Mouse (Mus musculus) Muller cell, postnatal 12 days (primary cell): ENCODE results near the gene 4930505A04Rik.
"Not testable (repeated sequence)": the region's sequence is repeated elsewhere in the genome, so short reads cannot be mapped to it uniquely, and the experiment has no call there.

Experiments used
- DNase-seq: peaks from one replicate; pipeline ENCODE4 v3.0.0-alpha.2; 2015; ENCODE audit errors: inconsistent ontology term

4930505A04Rik gene

GRCm38 (mm10) chr11:30471751-30472593 is at the start of gene 4930505A04Rik:
TSS of gene 4930505A04Rik (minus strand) at chr11:30471827.
- peak; percentile 92 for DNase-seq

- no peak for DNase-seq
Observed at GRCm38 (mm10) chr11:30517133-30517532, 45.5 kb upstream of the 4930505A04Rik start.

- DNase-seq = no peak
Observed at GRCm38 (mm10) chr11:30508178-30508577, 36.6 kb upstream of the 4930505A04Rik start.

GRCm38 (mm10) chr11:30498738-30499355 is 27.2 kb upstream of the 4930505A04Rik start:
- no peak for DNase-seq

GRCm38 (mm10) chr11:30497151-30497550 is 25.5 kb upstream of the 4930505A04Rik start:
- DNase-seq = no peak

GRCm38 (mm10) chr11:30491515-30492260 is 20.1 kb upstream of the 4930505A04Rik start:
- no peak for DNase-seq

GRCm38 (mm10) chr11:30488183-30488582 is 16.6 kb upstream of the 4930505A04Rik start:
- DNase-seq = no peak

GRCm38 (mm10) chr11:30483286-30483685 is 11.7 kb upstream of the 4930505A04Rik start:
- no peak for DNase-seq

- no peak for DNase-seq
Observed at GRCm38 (mm10) chr11:30471187-30471586, 440 bp downstream of the 4930505A04Rik start.

- no peak for DNase-seq
Observed at GRCm38 (mm10) chr11:30454331-30454730, 17.3 kb downstream of the 4930505A04Rik start.

GRCm38 (mm10) chr11:30448126-30448525 is 23.5 kb downstream of the 4930505A04Rik start:
- DNase-seq = no peak

- no peak for DNase-seq
Observed at GRCm38 (mm10) chr11:30447561-30447960, 24.1 kb downstream of the 4930505A04Rik start.

GRCm38 (mm10) chr11:30444192-30444905 is 27.3 kb downstream of the 4930505A04Rik start:
- DNase-seq = not testable (repeated sequence)

- no peak for DNase-seq
Observed at GRCm38 (mm10) chr11:30443746-30444145, 27.9 kb downstream of the 4930505A04Rik start.

GRCm38 (mm10) chr11:30433256-30433950 is 38.2 kb downstream of the 4930505A04Rik start:
- DNase-seq = no peak

GRCm38 (mm10) chr11:30405581-30405980 is 66.0 kb downstream of the 4930505A04Rik start:
- peak; percentile 38 for DNase-seq

- peak; percentile 6 for DNase-seq
Observed at GRCm38 (mm10) chr11:30404619-30405200, 66.9 kb downstream of the 4930505A04Rik start.

- peak; percentile 31 for DNase-seq
Observed at GRCm38 (mm10) chr11:30394351-30394750, 77.3 kb downstream of the 4930505A04Rik start.

- no peak for DNase-seq
Observed at GRCm38 (mm10) chr11:30383076-30383475, 88.6 kb downstream of the 4930505A04Rik start.
